Mouse (Mus musculus) heart, embryonic 11.5 days (tissue): ENCODE results near the gene Smagp. TPM values are rescaled to one million over a fixed set of nuclear protein-coding genes. Genes with fewer than 3 reads are reported as not detected.

ENCODE experiments used
- microRNA-seq: library from miRNA; unstranded; fragments of <30 nt; microRNA quantifications from one replicate; pipeline ENCODE4, GENCODE M21; 2016; ENCODE audit warnings: borderline number of aligned reads
- polyA plus RNA-seq: library from polyadenylated mRNA; unstranded; fragments of >200 nt; fragmentation: Nextera tagmentation; extraction: Ambion mirVana; gene quantifications from 2 replicates; pipeline ENCODE4 v1.2.1, GENCODE M21; 2014

Smagp gene
- polyA plus RNA-seq, 1 experiment from 2014 or later = 12.2 TPM

Small RNAs within 50 kb of the gene (microRNA-seq; reads per million reads assigned to microRNA genes)
- not detected for gene Mir6961

Other genes starting within 250 kb of the Smagp start
- not detected in 2 replicates for gene Gm5475, start 214.8 kb downstream of the Smagp start, polyA plus RNA-seq
- gene Slc11a2, start 211.9 kb downstream of the Smagp start, polyA plus RNA-seq = 14.9 and 15.5 TPM in 2 replicates
- gene Letmd1, start 167.9 kb downstream of the Smagp start, polyA plus RNA-seq = 19.0 and 19.3 TPM in 2 replicates
- gene Csrnp2, start 141.5 kb downstream of the Smagp start, polyA plus RNA-seq = 9.4 and 10.2 TPM in 2 replicates
- 15.4 and 18.9 TPM in 2 replicates for gene Tfcp2, start 84.9 kb downstream of the Smagp start, polyA plus RNA-seq
- gene Pou6f1, start 37.0 kb downstream of the Smagp start, polyA plus RNA-seq = 2.3 and 3.1 TPM in 2 replicates
- 219 and 233 TPM in 2 replicates for gene Dazap2, start 21.6 kb downstream of the Smagp start, polyA plus RNA-seq
- gene Bin2, start 32.6 kb upstream of the Smagp start, polyA plus RNA-seq = 6.3 and 6.6 TPM in 2 replicates
- gene Cela1, start 51.0 kb upstream of the Smagp start, polyA plus RNA-seq = 1.6 and 2.2 TPM in 2 replicates
- 0.11 and 0.17 TPM in 2 replicates for gene Galnt6, start 92.4 kb upstream of the Smagp start, polyA plus RNA-seq
- gene Slc4a8, start 124.8 kb upstream of the Smagp start, polyA plus RNA-seq = 1.9 and 2.0 TPM in 2 replicates
- 0.96 and 1.2 TPM in 2 replicates for gene Scn8a, start 232.9 kb upstream of the Smagp start, polyA plus RNA-seq